In genomic region chr1:144197684-144198083, GRCm38 (mm10) we compare ENCODE assay signal across 9 mouse cellular contexts. TPM values are rescaled to one million over a fixed set of nuclear protein-coding genes. Genes with fewer than 3 reads are reported as not detected.
A peak's percentile ranks its signal among the peaks of the same experiment; 100 is the strongest.
DNase-seq lines count a peak whose midpoint lies in the region; ATAC-seq lines count a peak whose summit lies in the region.
"Had no signal": no experiment of that assay in that cellular context is flagged by ENCODE, and none has a peak within 500 bp of the region (broad histone marks: within the 10 kb centered on the region; RNA-seq: fewer than 3 reads in every experiment).

No protein-coding gene starts in this region.

- H3K4me2 ChIP-seq in heart, embryonic 11.5 days, result no peak overlapping the region
- no peak overlapping the region for H3K4me2 ChIP-seq in intestine, embryonic 16.5 days (ENCODE audit: low read depth, low read length)
- H3K4me2 ChIP-seq: liver, embryonic 15.5 days had no signal

- WGBS in heart, embryonic 11.5 days (ENCODE audit: insufficient replicate concordance), result 22% methylated on average over 3 of the region's 3 CpGs
- 29% methylated on average over 3 of the region's 3 CpGs for WGBS in intestine, embryonic 16.5 days

- no peaks in the 10 kb centered on the region for H3K9me3 ChIP-seq in heart, embryonic 11.5 days (replicated peaks; ENCODE audit: control insufficient read depth, low read length)
- no peaks in the 10 kb centered on the region for H3K9me3 ChIP-seq in intestine, embryonic 16.5 days (ENCODE audit: control insufficient read depth, low read length)
- H3K9me3 ChIP-seq: liver, embryonic 15.5 days had no signal

- no peaks in the 10 kb centered on the region for H3K36me3 ChIP-seq in heart, embryonic 11.5 days (ENCODE audit: control insufficient read depth, insufficient read depth, low read length)
- H3K36me3 ChIP-seq in intestine, embryonic 16.5 days (ENCODE audit: control insufficient read depth, insufficient read depth, low read length), result no peaks in the 10 kb centered on the region
- H3K36me3 ChIP-seq: liver, embryonic 15.5 days had no signal

- no peak overlapping the region for H3K9ac ChIP-seq in heart, embryonic 11.5 days (ENCODE audit: low read depth, low read length)
- H3K9ac ChIP-seq in intestine, embryonic 16.5 days (ENCODE audit: low read depth, low read length), result no peak overlapping the region
- H3K9ac ChIP-seq: liver, embryonic 15.5 days had no signal

- H3K4me1 ChIP-seq in heart, embryonic 11.5 days (ENCODE audit: control insufficient read depth, insufficient read depth, low read length), result no peaks in the 10 kb centered on the region
- H3K4me1 ChIP-seq in intestine, embryonic 16.5 days (ENCODE audit: control insufficient read depth, insufficient read depth, low read length), result no peaks in the 10 kb centered on the region
- H3K4me1 ChIP-seq: liver, embryonic 15.5 days had no signal

- intact Hi-C loops in heart, postnatal 10 days (cut with DNase I), result loop anchor here (5.0 kb wide), 2 partner anchors 45 to 155 kb away; no protein-coding TSS in a partner anchor

- H3K4me3 ChIP-seq in heart, embryonic 11.5 days (ENCODE audit: low read depth, low read length), result no peak overlapping the region
- no peak overlapping the region for H3K4me3 ChIP-seq in intestine, embryonic 16.5 days (ENCODE audit: low read length)
- H3K4me3 ChIP-seq: liver, embryonic 15.5 days had no signal

- DNase-seq in heart, postnatal 10 days, result peak; percentile 50 to 65
- DNase-seq in 416B (ENCODE audit: low read depth), result peak; percentile 84
- DNase-seq in MEL-GATA-1-ER (ENCODE audit: extremely low read depth, low read depth), result peak; percentile 45
- DNase-seq in cerebellum, postnatal 14 days, result peak; percentile 60 to 61
- peak; percentile 61 for DNase-seq in thymus, postnatal 0 days (ENCODE audit: low spot score)

- H3K27me3 ChIP-seq in heart, embryonic 11.5 days (ENCODE audit: control insufficient read depth, insufficient read depth, low read length), result no peaks in the 10 kb centered on the region
- no peaks in the 10 kb centered on the region for H3K27me3 ChIP-seq in intestine, embryonic 16.5 days (replicated peaks; ENCODE audit: control insufficient read depth, insufficient read depth, low read length)
- H3K27me3 ChIP-seq: liver, embryonic 15.5 days had no signal

- ATAC-seq in heart, embryonic 11.5 days (replicated peaks; ENCODE audit: insufficient number of reproducible peaks, low FRiP score, low TSS enrichment), result no peak
- ATAC-seq in intestine, embryonic 16.5 days, result peak; percentile 58
- peak; percentile 78 for ATAC-seq in megakaryocyte progenitor cell, adult 5-6 weeks (replicated peaks; ENCODE audit: poor library complexity)

- H3K27ac ChIP-seq in heart, embryonic 11.5 days (ENCODE audit: low read depth, low read length), result no peak overlapping the region
- no peak overlapping the region for H3K27ac ChIP-seq in intestine, embryonic 16.5 days (ENCODE audit: low read length)
- H3K27ac ChIP-seq: liver, embryonic 15.5 days had no signal

RNA-seq across cellular contexts. Expression of gene Rgs13, which starts 20.5 kb away (rescaled TPM):
- not detected for total RNA-seq in heart, postnatal 10 days (2021)
- polyA plus RNA-seq in heart, embryonic 11.5 days (2014; fragmentation: Nextera tagmentation; extraction: Ambion mirVana), result not detected in 2 replicates
- polyA plus RNA-seq in intestine, embryonic 16.5 days (2015; fragmentation: Nextera tagmentation; extraction: Ambion mirVana), result not detected in 2 replicates
- not detected in 2 replicates for total RNA-seq in megakaryocyte progenitor cell, adult 5-6 weeks (2015)
- not detected in 2 replicates for total RNA-seq in megakaryocyte progenitor cell, adult 5-6 weeks (2017)
- 0.34 and 0.62 TPM in 2 replicates for polyA plus RNA-seq in thymus, postnatal 0 days (2015; fragmentation: Nextera tagmentation; extraction: Ambion mirVana)
- polyA plus RNA-seq: liver, embryonic 15.5 days had no signal

RNA-seq across cellular contexts. Expression of gene Rgs1, which starts 51.4 kb away (rescaled TPM):
- total RNA-seq in heart, postnatal 10 days (2021), result not detected
- polyA plus RNA-seq in heart, embryonic 11.5 days (2014; fragmentation: Nextera tagmentation; extraction: Ambion mirVana), result not detected in 2 replicates
- 0.86 and 0.99 TPM in 2 replicates for polyA plus RNA-seq in intestine, embryonic 16.5 days (2015; fragmentation: Nextera tagmentation; extraction: Ambion mirVana)
- total RNA-seq in megakaryocyte progenitor cell, adult 5-6 weeks (2015), result 17.1 and 27.9 TPM in 2 replicates
- total RNA-seq in megakaryocyte progenitor cell, adult 5-6 weeks (2017), result 41.7 and 52.1 TPM in 2 replicates
- 5.7 and 6.5 TPM in 2 replicates for polyA plus RNA-seq in thymus, postnatal 0 days (2015; fragmentation: Nextera tagmentation; extraction: Ambion mirVana)
